Mouse (Mus musculus) right cerebral cortex, adult 2 months (tissue): ENCODE measurements at regions not wholly inside any gene's neighbourhood (a gene's known extent, or its start where the extent isn't known, plus 50 kb on each side); places are given as distances from the start of the nearest gene placed in this dataset.
"Not testable (repeated sequence)": the region's sequence is repeated elsewhere in the genome, so short reads cannot be mapped to it uniquely, and the experiment has no call there.

Experiments
- DNase-seq, 2 experiments: peaks; one replicate each; pipeline ENCODE4 v3.0.0; 2021 to 2022; ENCODE audit warnings: low spot score in 2 of 2

- DNase-seq = not testable (repeated sequence)
Observed at GRCm38 (mm10) chr6:48341367-48341766, 54.0 kb upstream of the Krba1 start.

- DNase-seq = not testable (repeated sequence)
Observed at GRCm38 (mm10) chr6:48336964-48337363, 58.4 kb upstream of the Krba1 start.

- DNase-seq = no peak
Observed at GRCm38 (mm10) chr6:48288011-48288410, 107.4 kb upstream of the Krba1 start.

GRCm38 (mm10) chr6:48279646-48280045 is 115.7 kb upstream of the Krba1 start:
- not testable (repeated sequence) for DNase-seq

- DNase-seq = peak in 1 of 2 experiments; percentile 10
Observed at GRCm38 (mm10) chr6:48261563-48261962, 133.8 kb upstream of the Krba1 start.

- not testable (repeated sequence) for DNase-seq
Observed at GRCm38 (mm10) chr6:48252989-48253388, 142.4 kb upstream of the Krba1 start.

- no peak for DNase-seq
Observed at GRCm38 (mm10) chr6:48251954-48252353, 143.4 kb upstream of the Krba1 start.

GRCm38 (mm10) chr6:48244191-48244590 is 151.2 kb upstream of the Krba1 start:
- not testable (repeated sequence) for DNase-seq

GRCm38 (mm10) chr6:48227431-48227830 is 141.0 kb upstream of the Zfp746 start:
- DNase-seq = no peak

- no peak for DNase-seq
Observed at GRCm38 (mm10) chr6:48224206-48224605, 137.8 kb upstream of the Zfp746 start.

- no peak for DNase-seq
Observed at GRCm38 (mm10) chr6:48222971-48223370, 136.6 kb upstream of the Zfp746 start.

- DNase-seq = peak; percentile 20 to 31
Observed at GRCm38 (mm10) chr6:48221806-48222205, 135.4 kb upstream of the Zfp746 start.

GRCm38 (mm10) chr6:48215212-48215611 is 128.8 kb upstream of the Zfp746 start:
- DNase-seq = no peak

- DNase-seq = no peak
Observed at GRCm38 (mm10) chr6:48209739-48210138, 123.3 kb upstream of the Zfp746 start.

GRCm38 (mm10) chr6:48209103-48209502 is 122.7 kb upstream of the Zfp746 start:
- no peak for DNase-seq

GRCm38 (mm10) chr6:48205722-48206121 is 119.3 kb upstream of the Zfp746 start:
- DNase-seq = no peak

GRCm38 (mm10) chr6:48199951-48200350 is 113.6 kb upstream of the Zfp746 start:
- DNase-seq = no peak

GRCm38 (mm10) chr6:48198806-48199205 is 112.4 kb upstream of the Zfp746 start:
- no peak for DNase-seq

GRCm38 (mm10) chr6:48197696-48198378 is 111.4 kb upstream of the Zfp746 start:
- DNase-seq = no peak

- peak in 1 of 2 experiments; percentile 14 for DNase-seq
Observed at GRCm38 (mm10) chr6:48188363-48188762, 102.0 kb upstream of the Zfp746 start.

GRCm38 (mm10) chr6:48185311-48185710 is 98.9 kb upstream of the Zfp746 start:
- DNase-seq = no peak

GRCm38 (mm10) chr6:48178360-48179120 is 92.1 kb upstream of the Zfp746 start:
- no peak for DNase-seq

GRCm38 (mm10) chr6:48177936-48178335 is 91.5 kb upstream of the Zfp746 start:
- DNase-seq = peak; percentile 72 to 84
